Mouse (Mus musculus) layer of hippocampus, adult 9-11 months (tissue): ENCODE measurements around the gene Nfix.

Source experiments
- DNase-seq: peaks from one replicate; pipeline ENCODE4 v3.0.0; 2022

Gene Nfix

DNA sequence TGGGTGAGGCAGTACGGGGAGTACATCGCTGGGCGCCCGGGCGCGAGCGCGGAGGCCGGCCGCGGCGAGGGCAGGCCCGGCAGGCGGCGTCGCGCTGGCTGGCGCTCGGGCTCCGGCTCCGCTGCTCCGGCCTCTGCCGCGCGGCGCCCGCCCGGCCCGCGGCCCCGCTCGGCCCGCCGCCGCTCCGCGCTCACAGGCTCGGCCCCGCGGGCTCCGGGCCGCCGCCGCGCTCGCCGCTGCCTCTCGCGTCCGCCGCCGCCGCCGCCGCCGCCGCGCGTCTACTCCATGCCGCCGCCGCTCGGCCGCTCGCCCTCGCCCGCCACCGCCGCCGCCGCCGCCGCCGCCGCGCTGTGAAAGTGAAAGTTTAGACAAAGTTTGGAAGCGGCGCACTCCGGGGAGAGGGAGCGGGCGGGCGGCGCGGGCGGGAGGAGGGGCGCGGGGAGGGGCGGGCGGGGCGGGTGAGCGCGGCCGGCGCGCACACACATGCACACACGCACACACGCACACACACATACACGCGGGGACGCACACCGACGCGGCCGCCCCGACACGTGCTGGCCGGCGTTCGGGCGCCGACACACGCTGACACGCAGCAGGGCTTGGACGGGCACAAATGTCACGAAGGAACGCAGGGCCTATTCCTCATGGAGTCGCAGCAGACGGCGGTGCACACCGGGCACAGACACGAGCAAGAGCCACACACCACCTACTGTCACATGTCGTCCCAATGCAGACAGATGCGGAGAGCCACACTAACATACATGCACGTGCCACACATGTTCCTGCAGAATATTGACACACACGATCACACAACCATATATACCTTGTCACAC, at the start of gene Nfix:
Nfix (minus strand) TSS at position 346 of the 833 bp plus-strand sequence.
- peak; percentile 65 for DNase-seq

DNA sequence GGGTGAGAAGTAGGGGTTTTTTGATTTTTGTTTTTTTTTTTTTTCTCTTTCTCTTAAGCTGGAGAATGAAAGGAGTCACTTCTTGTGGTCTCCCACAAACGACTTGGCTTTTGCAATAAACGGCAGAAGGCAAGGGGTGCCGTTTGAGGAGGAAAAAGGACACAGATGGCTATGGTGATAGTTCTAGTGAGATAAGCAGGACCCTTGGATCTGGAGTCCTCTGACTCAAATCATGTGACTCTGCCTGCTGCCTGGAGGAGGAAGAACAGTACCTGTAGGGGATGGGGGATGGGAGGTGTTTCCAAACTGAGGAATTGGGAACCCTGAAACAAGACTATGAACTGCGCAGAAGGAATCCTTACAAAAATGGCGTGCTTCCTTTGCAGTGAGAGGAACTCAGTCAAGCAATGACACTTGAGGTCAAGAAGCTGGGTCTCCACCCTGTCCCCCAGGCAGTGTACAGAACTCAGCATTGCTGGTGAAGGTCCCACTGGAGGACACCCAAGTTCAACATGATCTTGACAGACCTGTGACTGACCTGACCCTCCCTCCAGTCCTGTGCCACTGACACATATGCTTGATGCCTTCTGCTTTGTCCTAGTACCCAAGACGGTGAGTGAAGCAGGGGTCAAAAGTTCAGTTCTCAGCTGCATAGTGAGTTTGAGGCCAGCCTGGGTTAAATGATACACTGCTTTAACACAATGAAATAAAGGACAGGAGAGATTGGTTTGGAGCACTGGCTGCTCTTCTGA, 47.7 kb upstream of the Nfix start:
- no peak for DNase-seq

- DNase-seq = peak; percentile 100
Observed at GRCm38 (mm10) chr8:84846722-84847572, 46.8 kb upstream of the Nfix start, which contains the start of gene Calr. Gene Calr, minus strand, starts transcription at chr8:84846934.

DNA sequence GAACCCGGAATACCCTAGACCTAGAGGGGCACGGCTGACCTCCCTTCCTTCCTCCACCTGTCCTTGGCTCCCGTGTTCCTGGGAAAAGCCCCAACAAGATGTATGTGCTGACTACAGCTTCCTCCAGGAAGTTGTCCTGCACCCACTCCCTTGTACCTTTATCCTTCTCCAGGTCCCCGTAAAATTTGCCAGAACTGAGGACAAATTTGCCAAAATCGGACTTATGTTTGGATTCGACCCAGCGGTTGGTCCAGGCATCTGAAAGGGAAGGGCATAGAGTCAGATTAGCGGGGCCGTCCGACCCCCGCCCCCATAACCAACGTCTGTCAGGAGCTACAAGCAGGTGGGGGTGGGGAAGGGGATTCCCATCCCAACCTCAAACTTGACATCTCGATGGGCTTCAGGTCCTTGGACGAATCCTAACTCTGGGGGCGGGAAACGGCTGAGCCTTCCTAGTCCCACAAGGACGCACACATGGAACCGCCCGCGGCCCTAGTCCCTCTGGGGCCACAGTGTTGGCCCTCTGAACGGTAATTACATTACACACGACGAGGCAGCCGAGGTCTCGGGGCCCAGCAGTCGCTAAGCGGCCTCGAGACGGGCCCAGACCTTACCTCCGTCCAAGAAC, 46.1 kb upstream of the Nfix start:
- no peak for DNase-seq

DNA sequence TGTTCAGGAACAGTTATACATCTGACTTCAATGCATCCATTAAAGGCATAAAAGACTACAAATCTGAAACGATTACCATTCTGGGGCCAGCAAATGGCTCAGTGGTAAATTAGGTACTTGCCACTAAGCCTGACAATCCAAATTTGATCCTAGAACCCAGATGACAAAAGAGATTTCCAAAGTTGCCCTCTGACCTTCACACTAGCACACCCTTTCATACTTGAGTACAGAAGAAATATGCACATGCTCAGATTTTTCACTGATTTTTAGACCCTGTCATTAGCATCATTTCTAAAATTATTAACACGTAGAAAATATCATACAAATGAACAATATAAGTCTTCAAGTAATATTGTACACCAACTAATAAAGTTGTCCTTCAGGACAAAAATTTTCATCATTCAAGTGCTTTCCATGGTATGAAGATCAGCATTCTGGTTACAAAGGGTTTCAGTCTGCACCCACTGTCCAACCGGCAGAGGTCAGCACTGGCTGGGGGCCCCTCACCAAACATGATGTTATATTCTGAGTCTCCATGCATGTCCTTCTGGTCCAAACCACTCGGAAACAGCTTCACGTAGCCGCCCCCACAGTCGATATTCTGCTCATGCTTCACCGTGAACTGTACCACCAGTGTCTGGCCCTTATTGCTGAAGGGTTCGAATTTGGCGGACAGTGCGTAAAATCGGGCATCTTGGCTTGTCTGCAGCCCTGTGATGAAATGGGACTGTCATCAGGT, 45.4 kb upstream of the Nfix start:
- DNase-seq = no peak

DNA sequence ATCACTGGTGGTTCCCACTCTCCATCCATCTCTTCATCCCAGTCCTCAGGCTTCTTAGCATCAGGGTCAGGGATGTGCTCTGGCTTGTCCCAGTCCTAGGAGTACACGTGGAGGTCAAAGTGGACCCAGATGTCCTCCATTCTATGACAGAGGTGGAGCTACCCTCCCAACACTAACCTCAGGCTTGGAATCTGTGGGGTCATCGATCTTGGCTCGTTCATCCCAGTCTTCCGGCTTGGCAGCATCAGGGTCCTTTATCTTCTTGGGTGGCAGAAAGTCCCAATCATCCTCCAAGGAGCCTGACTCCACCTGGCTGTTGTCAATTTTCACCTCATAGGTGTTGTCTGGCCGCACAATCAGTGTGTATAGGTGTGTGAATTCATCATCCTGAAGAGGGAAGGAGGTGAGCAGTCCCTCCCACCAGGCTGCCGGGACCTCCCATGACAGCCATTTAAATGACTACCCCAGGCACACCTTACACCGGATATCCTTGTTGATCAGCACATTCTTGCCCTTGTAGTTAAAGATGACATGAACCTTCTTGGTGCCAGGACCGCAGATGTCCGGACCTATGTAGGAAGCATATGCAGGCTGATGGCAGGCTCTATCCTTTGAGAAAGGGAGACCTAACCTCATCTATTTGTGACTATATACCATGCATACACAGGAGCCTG, 44.4 kb upstream of the Nfix start:
- DNase-seq = no peak

DNA sequence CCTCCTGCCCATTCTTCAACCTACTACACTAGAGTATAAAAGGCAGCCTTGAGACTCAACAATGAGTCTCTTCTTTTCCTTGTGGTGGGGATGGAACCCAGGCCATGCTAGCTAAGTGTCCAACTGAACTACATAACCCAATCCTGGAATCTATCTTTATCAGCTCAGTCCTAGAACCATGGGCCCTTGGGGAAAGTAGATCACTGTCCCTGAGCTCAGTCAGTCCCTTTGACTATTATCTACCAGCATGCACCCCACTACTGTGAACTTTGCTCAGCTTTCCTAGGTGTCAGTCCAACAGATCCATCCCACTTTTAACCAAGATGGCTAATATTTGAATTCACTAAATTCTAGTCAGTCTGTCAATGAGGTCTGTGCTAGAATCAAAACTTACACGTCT, 41.4 kb upstream of the Nfix start:
- no peak for DNase-seq

DNA sequence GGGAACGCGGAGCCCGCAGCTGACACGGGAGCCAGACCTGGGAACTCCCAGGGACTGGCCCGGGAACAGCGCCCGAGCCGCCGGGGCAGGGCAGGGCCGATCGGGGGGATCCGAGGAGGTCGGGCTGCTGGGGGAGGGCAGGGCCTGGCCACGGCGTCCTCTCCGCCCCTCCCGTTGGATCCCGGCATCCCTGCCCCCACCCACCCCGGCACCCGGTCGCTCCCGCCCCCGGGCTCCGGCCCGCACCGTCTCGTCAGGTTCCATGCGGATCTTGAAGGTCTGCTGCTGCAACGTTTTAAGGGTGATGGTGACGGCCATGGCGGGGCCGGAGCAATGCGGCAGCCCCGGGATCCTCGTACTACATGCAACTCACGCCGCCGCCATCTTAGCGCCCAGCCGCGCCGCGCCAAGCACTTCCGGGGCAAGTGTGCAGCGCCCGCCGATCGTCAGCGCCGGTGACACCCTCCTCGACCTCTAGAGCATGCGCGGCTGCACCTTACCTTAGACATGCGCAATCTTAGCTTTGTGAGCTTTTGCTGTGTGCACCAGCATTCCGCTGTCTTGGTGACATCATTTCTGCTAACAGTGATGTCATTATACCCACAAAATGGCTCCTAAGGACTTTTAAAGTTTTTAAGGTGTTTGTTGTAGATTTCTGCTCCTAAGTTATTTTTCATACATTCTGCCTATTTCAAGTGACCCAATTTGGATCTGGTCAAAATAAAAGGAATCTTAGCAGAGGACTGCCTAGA, 40.3 kb upstream of the Nfix start, which contains the start of gene Rad23a:
Rad23a (minus strand) TSS at position 418 of the 752 bp plus-strand sequence.
- DNase-seq = peak; percentile 94

DNA sequence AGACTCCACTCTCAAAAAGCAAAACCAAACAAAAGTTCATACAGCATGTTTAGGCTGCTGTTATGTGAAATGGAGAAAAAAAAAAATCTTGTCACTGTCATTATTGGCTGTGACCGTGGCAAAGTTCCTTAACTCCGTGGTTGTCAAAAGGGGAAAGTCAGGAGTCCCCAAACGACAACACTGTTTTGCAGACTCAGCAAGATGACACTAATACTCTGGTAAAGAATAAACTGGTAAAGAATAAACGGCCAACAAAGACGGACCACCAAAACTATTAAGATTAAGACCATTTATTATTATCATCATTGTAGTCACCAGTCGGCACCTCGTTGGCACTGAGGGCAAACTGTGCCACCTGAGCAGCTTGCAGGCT, 39.7 kb upstream of the Nfix start:
- no peak for DNase-seq

- no peak for DNase-seq
Observed at GRCm38 (mm10) chr8:84839411-84839810, 39.3 kb upstream of the Nfix start.

DNA sequence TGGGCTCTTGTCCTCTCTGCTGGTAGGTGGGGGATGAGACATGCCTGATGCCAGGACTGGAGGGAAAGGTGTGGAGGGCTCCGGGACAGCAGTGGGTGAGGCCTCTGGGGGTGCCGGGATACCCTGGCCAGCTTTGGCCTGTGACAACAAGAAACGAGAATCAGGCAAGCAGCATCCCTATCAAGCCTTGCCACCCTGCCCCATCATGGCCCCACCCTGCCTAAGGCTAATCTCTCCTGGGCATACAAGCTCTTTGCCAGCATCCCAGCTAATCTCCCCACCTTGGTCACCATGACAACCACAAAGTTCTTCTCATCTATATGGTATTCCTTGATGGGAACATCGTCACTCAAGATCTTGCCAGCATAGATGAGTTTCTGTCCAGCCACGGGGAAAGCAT, 38.4 kb upstream of the Nfix start:
- no peak for DNase-seq

DNA sequence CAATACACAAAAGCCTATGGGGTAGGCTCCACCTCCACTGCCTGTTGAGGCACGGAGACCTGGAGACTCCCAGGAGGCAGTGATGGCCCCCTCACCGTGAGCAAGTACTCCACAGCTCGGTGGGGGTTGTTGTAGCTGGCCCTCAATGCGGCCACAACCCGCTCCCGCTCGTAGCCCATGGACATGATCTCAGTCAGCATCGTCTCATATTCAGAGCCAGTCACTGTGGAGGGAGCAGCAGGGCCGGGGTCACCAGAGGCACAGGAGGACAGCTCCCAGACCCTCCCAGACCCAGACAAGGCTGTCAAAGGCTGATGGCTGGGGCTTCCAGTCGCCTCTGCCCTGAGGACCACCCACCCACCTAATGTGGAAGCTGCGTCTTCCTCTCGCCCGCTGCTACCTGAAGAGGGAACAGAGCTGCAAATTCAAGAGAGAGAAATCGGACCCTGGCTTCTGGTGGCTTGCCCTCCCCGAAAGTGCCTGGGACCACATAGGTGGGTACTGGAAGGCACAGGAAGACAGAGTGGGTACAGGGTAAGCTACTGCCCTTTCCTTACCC, 37.8 kb upstream of the Nfix start:
- no peak for DNase-seq

DNA sequence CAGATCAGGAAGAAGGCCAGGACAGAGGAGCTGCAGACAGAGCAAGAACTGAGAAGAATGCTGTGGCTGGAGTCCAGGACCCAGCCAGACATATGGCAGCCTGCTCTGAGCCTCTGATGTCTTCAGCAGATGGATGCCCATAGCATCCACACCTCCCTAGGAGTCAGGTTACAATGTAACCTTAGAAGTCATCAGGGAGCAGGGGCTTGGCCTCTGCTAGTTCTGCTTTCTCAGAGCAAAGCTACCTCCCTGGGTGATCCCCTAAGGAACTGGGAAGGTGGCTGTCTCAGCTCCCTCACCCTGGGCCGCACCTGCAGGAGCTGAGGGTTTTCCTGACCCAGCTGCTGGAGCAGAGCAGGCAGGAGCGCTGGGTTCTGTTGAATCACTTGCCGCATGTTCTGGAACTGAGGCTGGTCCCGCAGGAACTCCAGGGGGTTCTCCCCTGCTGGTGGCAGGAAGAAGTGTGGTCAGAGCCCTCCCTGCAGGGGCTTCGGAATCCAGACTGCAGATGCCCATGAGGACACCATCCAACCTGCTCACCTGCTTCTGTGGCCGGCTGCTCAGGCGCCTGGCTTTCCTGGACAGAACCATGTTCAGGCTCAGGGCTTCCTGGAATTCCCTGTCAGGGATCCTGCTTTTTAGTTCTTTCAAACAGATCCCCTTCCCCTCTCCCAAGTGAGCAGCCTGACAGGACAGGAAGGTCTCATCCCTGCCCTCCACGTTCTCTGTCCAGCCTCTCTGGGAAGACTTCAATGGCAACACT, 37.2 kb upstream of the Nfix start:
- no peak for DNase-seq

GRCm38 (mm10) chr8:84834866-84835855, 35.0 kb upstream of the Nfix start:
- DNase-seq = peak; percentile 87

DNA sequence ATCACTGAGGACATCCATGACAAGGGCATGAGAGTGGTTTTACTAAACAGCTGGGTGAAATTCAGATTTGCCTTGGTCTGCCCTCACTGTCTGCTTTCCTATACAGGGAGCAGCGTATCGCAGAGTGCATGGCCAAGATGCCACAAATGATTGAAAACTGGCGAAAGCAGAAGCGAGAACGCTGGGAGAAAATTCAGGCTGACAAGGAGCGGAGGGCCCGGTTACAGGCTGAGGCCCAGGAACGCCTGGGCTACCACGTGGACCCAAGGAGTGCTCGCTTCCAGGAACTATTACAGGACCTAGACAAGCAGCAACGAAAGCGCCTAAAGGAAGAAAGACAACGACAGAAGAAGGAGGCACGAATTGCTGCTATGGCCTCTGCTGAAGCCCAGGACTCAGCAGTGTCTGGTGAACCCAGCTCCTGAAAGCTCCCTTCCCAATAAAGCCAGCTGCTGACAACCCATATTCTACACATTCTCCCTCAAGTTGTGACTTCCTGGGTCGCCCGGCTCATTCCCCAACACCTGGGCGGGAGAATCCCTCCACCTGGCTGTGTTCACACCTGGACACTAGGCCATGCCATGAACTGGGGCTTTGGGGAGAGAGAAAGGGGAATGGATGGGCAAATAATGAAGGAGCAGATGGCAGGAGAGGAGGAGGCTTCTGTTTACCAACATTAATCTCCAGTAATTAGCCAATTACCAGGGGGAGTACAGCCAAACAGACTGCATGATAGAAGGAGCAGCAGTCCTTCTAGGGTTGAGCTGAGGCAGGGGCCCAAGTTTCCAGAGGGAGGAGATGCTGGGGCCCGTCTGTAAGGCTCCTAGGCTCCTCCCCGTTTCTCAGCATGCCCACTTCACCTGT, 34.1 kb upstream of the Nfix start:
- DNase-seq = no peak

DNA sequence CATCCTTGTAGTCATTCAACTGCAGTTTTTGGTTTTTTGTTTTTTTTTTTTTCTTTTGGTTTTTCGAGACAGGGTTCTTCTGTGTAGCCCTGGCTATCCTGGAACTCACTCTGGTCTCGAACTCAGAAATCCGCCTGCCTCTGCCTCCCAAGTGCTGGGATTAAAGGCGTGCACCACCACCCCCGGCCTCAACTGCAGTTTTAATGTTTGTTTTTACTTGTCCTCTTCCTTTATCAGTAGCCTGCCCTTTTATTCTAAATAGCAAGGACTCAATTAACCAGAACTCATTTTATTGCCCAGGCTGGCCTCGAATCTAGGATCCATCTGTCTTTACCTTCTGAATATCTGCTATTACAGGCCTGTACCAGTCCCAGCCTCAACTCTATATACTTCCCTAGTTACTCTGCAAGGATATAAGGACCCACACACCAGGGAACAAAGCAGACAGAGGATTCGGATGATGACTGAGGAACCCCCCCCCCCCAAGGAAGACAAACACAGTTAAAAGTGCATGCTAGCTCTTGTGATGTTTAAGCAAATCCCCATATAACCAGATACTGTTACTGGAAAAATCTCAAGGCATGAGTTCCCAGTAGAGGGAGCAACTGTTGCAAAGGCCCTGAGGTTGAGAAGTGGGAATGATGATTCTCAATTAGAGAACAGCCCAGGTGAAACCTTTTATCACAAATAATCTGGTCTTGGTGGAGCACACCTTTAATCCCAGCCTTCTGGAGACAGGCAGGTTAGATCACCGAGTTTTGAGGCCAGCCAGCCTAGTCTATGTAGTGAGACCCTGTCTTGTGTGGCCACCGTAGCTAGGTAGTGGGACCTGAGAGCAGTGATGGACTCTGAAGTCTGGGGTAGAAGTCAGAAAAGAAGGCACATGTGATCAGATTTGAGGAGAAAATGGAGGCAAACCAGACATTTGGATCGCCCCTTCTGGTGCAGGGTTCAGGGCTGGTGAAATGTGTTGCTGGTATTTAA, 32.9 kb upstream of the Nfix start:
- no peak for DNase-seq
